Mouse (Mus musculus) common myeloid progenitor, adult 5-6 weeks (primary cell): ENCODE data around the gene Cacna1d. TPM values are rescaled to one million over a fixed set of nuclear protein-coding genes. Genes with fewer than 3 reads are reported as not detected.
A peak's percentile ranks its signal among the peaks of the same experiment; 100 is the strongest.

Experiments
- ATAC-seq: replicated peaks from 2 replicates; pipeline ENCODE4 v1.8.0; 2016; ENCODE audit warnings: low read depth, mild to moderate bottlenecking, moderate TSS enrichment, inconsistent platforms; ENCODE audit not compliant: poor library complexity, severe bottlenecking
- total RNA-seq: library from RNA; stranded (forward); fragments of 200-1000, 187-1606 nt; gene quantifications from 2 replicates; pipeline ENCODE4 v1.2.3, GENCODE M21; 2017

Cacna1d gene
- total RNA-seq, 1 experiment from 2014 or later, result 0.78 TPM

DNA sequence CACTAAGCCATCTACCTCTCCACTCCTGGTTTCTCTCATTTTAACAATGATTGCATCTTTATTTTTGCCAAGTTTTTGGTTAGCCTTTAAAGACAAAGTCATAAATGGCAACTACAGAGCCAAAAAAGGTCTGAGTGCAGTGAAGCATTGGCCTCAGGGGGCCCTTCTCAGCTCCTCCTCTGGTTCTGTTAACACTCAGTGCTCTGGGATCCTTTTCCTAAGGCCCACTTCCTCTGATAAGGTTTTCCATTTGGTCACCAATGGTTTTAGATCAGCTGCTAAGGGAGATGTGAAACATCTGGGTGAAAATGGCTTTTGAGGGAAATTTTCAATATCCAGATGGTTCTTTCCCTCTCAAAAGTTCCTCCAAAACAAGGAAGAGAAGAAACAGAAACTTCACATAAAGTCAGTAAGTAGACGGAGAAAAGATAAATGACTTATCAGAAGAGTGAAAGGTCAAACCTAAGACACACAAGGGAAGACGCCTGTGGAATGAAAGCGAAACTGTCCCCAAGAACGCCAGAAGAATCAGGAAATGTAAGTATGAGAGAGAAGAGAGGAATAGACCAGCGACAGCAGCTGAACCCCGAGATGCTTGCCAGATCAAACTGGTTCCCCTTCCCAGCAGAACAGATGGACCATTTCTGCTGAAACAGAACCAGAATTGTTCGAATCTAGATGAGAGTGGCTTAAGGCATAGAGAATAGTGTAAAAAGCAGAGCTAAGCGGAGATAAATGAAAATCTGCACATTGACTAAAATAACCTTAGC is 85.6 kb downstream of the Cacna1d start:
- peak; percentile 73 for ATAC-seq

- no peak for ATAC-seq
Observed at GRCm38 (mm10) chr14:30378306-30378705, 112.9 kb downstream of the Cacna1d start.

DNA sequence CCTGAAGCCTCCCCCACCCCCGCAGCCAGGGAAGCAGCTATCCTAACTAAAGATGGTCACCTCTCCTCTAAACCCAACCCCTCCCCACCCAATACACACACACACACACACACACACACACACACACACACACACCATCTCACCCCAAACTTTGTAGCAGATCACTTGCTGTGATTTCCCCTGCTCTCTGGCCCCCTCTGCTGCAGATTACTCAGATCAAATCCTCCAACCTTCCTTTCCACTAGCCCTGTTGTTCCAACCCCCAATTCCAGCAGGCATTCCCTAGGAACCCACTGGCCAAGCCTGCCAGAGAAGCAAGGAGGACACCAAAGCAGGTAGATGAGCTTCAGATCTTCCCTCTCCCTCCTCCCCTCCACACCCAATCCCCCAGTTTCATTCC is 118.4 kb downstream of the Cacna1d start:
- ATAC-seq, result no peak

GRCm38 (mm10) chr14:30371070-30371469 is 120.2 kb downstream of the Cacna1d start:
- ATAC-seq, result 0 out of 2 replicates have a peak, but pooled peaks have one; percentile 52

DNA sequence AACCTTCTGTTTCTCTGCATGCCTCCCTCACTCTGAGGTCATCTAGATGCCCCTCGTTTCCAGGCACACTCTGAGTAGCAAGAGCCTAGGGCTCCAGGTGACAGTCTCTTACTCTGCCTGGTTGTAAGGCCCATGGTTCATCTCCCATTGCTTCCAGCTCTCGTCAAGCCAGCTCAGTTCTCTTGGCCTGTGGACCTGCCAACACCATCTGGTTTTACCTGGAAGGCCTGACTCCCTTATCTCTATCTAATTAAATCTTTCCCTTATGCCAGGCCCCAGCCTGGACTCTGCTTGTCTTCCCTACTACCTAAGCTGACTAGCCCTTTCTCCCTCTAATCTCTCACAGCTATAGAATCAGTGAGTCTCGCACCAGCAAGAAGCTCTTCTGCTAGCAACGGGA is 124.2 kb downstream of the Cacna1d start:
- ATAC-seq, result no peak

DNA sequence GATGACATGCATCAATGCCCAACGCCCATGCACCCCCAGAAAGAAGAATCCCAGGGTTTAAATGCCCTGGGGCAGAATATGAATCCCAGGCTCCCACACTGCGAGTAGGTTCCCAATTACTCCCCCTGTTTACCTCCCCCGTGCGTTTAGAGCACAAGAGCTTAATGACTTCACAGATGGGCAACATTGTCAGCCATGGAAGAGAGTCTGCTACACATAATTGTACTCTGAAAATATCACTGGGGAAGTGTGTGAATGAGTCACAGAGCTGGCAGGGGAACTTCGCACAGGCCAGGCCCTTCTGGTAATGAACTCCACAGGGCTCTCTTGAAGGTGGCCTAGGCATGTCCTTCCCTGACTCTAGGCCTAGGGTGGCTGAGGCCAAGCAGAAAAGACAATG is 125.4 kb downstream of the Cacna1d start:
- no peak for ATAC-seq

DNA sequence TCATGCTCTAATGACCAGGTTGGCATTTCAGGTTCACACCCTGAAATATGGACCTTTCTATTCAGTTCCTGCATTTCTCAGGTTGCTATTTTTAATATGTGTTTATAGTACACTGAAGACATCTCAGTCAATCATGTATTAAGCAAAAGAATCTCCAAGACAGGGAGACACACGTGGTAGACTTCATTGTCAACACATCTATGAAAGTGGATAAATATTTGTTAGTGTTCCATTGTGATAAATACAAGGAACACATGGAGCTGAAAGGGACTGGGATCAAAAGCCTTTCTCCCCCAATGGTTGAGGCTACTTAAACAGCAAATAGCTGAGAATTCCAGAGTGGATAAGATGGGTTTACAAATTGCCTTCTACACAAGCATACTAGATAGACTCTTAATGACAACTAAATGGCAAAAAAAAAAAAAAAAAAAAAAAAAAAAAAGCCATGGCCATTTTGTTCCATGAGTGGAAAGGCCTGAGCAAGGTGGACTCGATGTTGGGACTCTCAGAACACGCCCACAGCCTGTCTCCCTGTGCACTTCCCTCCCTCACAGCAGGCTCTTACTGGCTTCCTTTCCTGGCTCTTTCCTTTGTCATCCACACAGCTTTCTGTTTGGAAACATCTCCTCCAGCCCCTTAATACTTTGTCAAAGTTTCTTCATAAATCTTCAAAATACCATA is 127.6 kb downstream of the Cacna1d start:
- no peak for ATAC-seq

- peak; percentile 71 for ATAC-seq
Observed at GRCm38 (mm10) chr14:30362370-30362769, 128.9 kb downstream of the Cacna1d start.

- ATAC-seq, result no peak
Observed at GRCm38 (mm10) chr14:30360478-30360877, 130.8 kb downstream of the Cacna1d start.

- ATAC-seq, result no peak
Observed at GRCm38 (mm10) chr14:30360004-30360403, 131.3 kb downstream of the Cacna1d start.

DNA sequence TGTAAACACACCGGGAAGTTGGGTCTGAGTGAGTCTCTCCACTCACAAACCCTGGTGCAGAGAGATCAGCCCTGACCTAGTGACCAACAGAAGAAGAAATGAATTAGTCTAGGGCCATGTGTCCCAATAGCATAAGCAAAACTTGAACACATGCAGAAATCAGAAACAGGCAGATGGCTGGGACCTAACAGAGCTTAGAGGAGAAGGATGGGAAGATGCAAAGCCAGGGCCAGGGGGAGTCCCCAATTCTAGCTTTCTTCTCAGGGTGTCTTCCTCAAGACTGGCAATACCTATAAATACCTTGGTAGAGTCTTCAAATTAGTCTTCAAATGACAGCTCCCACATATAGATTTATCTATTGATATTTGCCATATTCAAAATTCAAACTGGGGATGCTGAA is 133.2 kb downstream of the Cacna1d start:
- no peak for ATAC-seq

GRCm38 (mm10) chr14:30356456-30356855 is 134.8 kb downstream of the Cacna1d start:
- no peak for ATAC-seq

- no peak for ATAC-seq
Observed at GRCm38 (mm10) chr14:30354761-30355160, 136.5 kb downstream of the Cacna1d start.

- ATAC-seq, result no peak
Observed at GRCm38 (mm10) chr14:30354127-30354463, 137.2 kb downstream of the Cacna1d start.

DNA sequence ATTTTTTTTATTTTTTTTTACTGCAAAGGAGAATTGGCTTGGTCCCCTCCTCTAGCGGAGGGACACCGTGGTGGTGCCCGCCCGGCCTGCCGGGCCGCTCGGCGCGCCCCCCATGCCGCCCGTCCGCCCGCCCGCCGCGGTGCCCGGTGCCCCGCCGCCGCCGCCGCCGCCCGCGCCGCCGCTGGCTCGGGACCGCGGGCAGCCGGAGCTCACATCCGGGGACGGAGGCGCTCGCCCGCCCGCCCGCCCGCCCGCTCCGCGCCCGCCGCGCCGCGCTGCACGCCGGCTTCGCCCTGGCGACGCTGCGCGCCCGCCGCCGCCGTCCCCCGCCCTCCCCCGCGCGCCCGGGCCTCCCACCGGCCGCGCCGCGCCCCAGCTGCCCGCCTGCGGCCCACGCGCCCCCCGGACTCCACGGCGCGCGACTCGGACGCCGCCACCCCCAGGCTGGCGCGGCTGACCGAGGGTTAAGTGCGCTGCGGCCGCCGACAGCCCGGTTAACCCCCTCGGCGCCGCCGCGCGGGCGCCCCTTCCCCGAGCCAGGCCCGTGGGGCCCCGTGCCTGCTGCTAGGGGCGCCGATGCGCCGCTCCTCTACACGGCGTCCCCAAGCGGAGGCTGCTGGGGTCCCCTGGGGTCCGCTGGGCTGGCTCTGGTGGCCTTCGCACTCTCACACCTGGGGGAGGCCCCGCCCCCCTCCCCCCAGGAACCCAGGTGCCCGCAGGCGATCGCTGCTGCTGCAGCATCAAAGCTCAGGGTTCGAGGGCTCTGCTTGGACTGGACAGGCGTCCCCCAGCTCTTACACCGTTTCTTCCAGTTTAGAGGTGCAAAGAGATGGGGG is 137.7 kb downstream of the Cacna1d start:
- no peak for ATAC-seq

DNA sequence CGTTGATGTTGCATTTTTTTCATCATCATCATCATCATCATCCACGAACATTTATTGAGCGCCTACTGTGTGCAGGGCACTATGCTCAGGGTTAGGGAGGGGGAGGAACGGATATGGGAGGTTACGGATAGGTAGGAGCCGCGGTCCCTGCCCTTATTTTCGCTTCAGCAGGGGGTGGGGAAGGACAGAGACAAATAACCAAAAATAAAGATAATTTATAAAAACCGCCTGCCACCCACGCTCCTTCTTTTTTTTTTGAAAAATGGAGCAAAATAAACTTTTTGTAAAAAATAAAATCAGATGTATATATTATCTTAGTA is 138.3 kb downstream of the Cacna1d start:
- ATAC-seq, result no peak

- peak; percentile 15; the same call in 1 of the 2 replicates for ATAC-seq
Observed at GRCm38 (mm10) chr14:30352061-30352950, 138.9 kb downstream of the Cacna1d start.

DNA sequence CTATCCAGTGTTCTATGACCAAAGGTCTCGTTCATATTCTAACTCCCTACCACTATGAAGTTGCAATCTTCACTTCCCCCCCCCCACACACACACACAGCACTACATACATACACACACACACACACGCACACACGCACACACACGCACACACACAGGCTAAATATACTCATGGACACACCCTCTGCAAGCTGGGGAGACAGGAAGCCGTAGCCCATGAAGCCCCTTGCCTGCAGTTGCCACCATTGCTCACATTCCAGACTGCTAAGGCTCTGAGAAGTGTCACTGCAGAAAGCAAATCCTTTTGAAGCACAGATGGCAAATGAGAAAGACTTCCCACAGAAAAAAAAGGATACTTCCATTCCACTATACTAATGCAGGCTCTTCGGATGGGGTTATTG is 141.0 kb downstream of the Cacna1d start:
- ATAC-seq, result no peak

- ATAC-seq, result no peak
Observed at GRCm38 (mm10) chr14:30344948-30345865, 146.0 kb downstream of the Cacna1d start.
